Mouse (Mus musculus) MEL (cell line): Measurements from ENCODE around the gene Hdac11. TPM values are rescaled to one million over a fixed set of nuclear protein-coding genes. Genes with fewer than 3 reads are reported as not detected.

Source experiments
- DNase-seq: peaks from one replicate; pipeline ENCODE4 v3.0.0; 2011; ENCODE audit warnings: low read depth, low spot score
- H3K27ac ChIP-seq: 2 replicates; pipeline ENCODE4 v1.5.1; 2012; ENCODE audit warnings: low read depth, mild to moderate bottlenecking, control low read depth, low read length, moderate library complexity; ENCODE audit not compliant: control insufficient read depth
- H3K27me3 ChIP-seq, 2 experiments: fragments of 150-350 bp in 1 of 2; sonication (generic) in 1 of 2; 2 replicates each; pipeline ENCODE4 v1.6.1; 2012; ENCODE audit warnings: low read length in 2 of 2, mild to moderate bottlenecking in 2 of 2, improper control_type of control experiment in 1 of 2, moderate library complexity in 1 of 2; ENCODE audit not compliant: insufficient read depth in 2 of 2, control insufficient read depth in 1 of 2
- H3K36me3 ChIP-seq, 2 experiments: 2 replicates each; pipeline ENCODE4 v1.6.1; 2012 to 2014; ENCODE audit warnings: low read length in 2 of 2, improper control_type of control experiment in 1 of 2, inconsistent platforms in 1 of 2, mild to moderate bottlenecking in 1 of 2; ENCODE audit not compliant: insufficient read depth in 2 of 2, control insufficient read depth in 1 of 2
- H3K4me1 ChIP-seq, 2 experiments: fragments of 150-350 bp in 1 of 2; sonication (generic) in 1 of 2; 2 replicates each; pipeline ENCODE4 v1.6.1; 2012; ENCODE audit warnings: low read length in 2 of 2, improper control_type of control experiment in 1 of 2, mild to moderate bottlenecking in 1 of 2; ENCODE audit not compliant: insufficient read depth in 2 of 2, control insufficient read depth in 1 of 2
- H3K4me3 ChIP-seq, 2 experiments: fragments of 150-350 bp in 1 of 2; sonication (generic) in 1 of 2; 2 replicates each; pipeline ENCODE4 v1.5.1; 2012; ENCODE audit warnings: low read depth in 2 of 2, low read length in 2 of 2, mild to moderate bottlenecking in 2 of 2, moderate library complexity in 2 of 2, control low read depth in 1 of 2, improper control_type of control experiment in 1 of 2; ENCODE audit not compliant: control insufficient read depth in 1 of 2, insufficient read depth in 1 of 2
- H3K79me2 ChIP-seq: 2 replicates; pipeline ENCODE4 v1.6.1; 2012; ENCODE audit warnings: mild to moderate bottlenecking, low read length, moderate library complexity; ENCODE audit not compliant: control insufficient read depth, poor library complexity, insufficient read depth
- H3K9ac ChIP-seq: 2 replicates; pipeline ENCODE4 v1.6.1; 2012; ENCODE audit warnings: low read depth, mild to moderate bottlenecking, control low read depth, low read length, moderate library complexity; ENCODE audit not compliant: control insufficient read depth, poor library complexity, severe bottlenecking
- H3K9me3 ChIP-seq: fragments of 150-350 bp; sonication (generic); replicated peaks from 2 replicates; pipeline ENCODE4 v1.6.1; 2012; ENCODE audit warnings: mild to moderate bottlenecking, low read length, improper control_type of control experiment, moderate library complexity; ENCODE audit not compliant: insufficient read depth
- CHD1 ChIP-seq: IDR thresholded peaks from 2 replicates; pipeline ENCODE4 v1.6.1; 2012; ENCODE audit warnings: low read depth, mild to moderate bottlenecking, inconsistent platforms, low read length, improper control_type of control experiment
- CHD2 ChIP-seq: IDR thresholded peaks from 2 replicates; pipeline ENCODE4 v1.6.1; 2011; ENCODE audit warnings: low read length, improper control_type of control experiment
- E2F4 ChIP-seq: IDR thresholded peaks from 2 replicates; pipeline ENCODE4 v1.6.1; 2011; ENCODE audit warnings: low read depth, low read length, improper control_type of control experiment, borderline replicate concordance
- EP300 ChIP-seq, 2 experiments: IDR thresholded peaks; 2 replicates each; pipeline ENCODE4 v1.6.1; 2011; ENCODE audit warnings: improper control_type of control experiment in 2 of 2, low read length in 2 of 2, low read depth in 1 of 2, mild to moderate bottlenecking in 1 of 2
- ETS1 ChIP-seq: IDR thresholded peaks from 2 replicates; pipeline ENCODE4 v1.6.1; 2012; ENCODE audit warnings: low read depth, mild to moderate bottlenecking, inconsistent platforms, low read length, improper control_type of control experiment, moderate library complexity
- GABPA ChIP-seq: IDR thresholded peaks from 2 replicates; pipeline ENCODE4 v1.6.1; 2012; ENCODE audit warnings: low read depth, mild to moderate bottlenecking, inconsistent platforms, low read length, improper control_type of control experiment, moderate library complexity
- HCFC1 ChIP-seq: IDR thresholded peaks from 2 replicates; pipeline ENCODE4 v1.6.1; 2012; ENCODE audit warnings: low read depth, mild to moderate bottlenecking, inconsistent platforms, low read length, improper control_type of control experiment, moderate library complexity
- KAT2A ChIP-seq: conservative IDR thresholded peaks from 2 replicates; pipeline ENCODE4 v1.6.1; 2012; ENCODE audit warnings: low read depth, low read length, improper control_type of control experiment, inconsistent platforms
- MAX ChIP-seq: IDR thresholded peaks from 2 replicates; pipeline ENCODE4 v1.6.1; 2011; ENCODE audit warnings: low read length, improper control_type of control experiment
- MEF2A ChIP-seq: IDR thresholded peaks from 2 replicates; pipeline ENCODE4 v1.6.1; 2014; ENCODE audit warnings: low read depth, mild to moderate bottlenecking, inconsistent platforms, low read length, improper control_type of control experiment; ENCODE audit not compliant: poor library complexity, insufficient replicate concordance, severe bottlenecking; ENCODE audit errors: extremely low read depth
- MYB ChIP-seq: IDR thresholded peaks from 2 replicates; pipeline ENCODE4 v1.6.1; 2011; ENCODE audit warnings: mild to moderate bottlenecking, low read depth, low read length, improper control_type of control experiment
- MYC ChIP-seq: IDR thresholded peaks from 2 replicates; pipeline ENCODE4 v1.6.1; 2011; ENCODE audit warnings: low read depth, mild to moderate bottlenecking, low read length, improper control_type of control experiment, moderate library complexity
- NRF1 ChIP-seq: IDR thresholded peaks from 2 replicates; pipeline ENCODE4 v1.6.1; 2014; ENCODE audit warnings: low read depth, mild to moderate bottlenecking, inconsistent platforms, low read length, improper control_type of control experiment, moderate library complexity; ENCODE audit not compliant: poor library complexity, insufficient read depth, severe bottlenecking
- POLR2A ChIP-seq, 2 experiments: IDR thresholded peaks; 2 replicates each; pipeline ENCODE4 v1.6.1; 2011 to 2012; ENCODE audit warnings: low read length in 2 of 2, mild to moderate bottlenecking in 2 of 2, control low read depth in 1 of 2, improper control_type of control experiment in 1 of 2, low read depth in 1 of 2, moderate library complexity in 1 of 2; ENCODE audit not compliant: control insufficient read depth in 1 of 2, insufficient read depth in 1 of 2, poor library complexity in 1 of 2
- POLR2AphosphoS5 ChIP-seq: IDR thresholded peaks from 2 replicates; pipeline ENCODE4 v1.6.1; 2012; ENCODE audit warnings: low read depth, borderline replicate concordance, mild to moderate bottlenecking, inconsistent platforms, low read length, moderate library complexity, mixed read lengths
- RAD21 ChIP-seq: IDR thresholded peaks from 2 replicates; pipeline ENCODE4 v1.6.1; 2011; ENCODE audit warnings: mild to moderate bottlenecking, low read depth, low read length, improper control_type of control experiment
- RCOR1 ChIP-seq: IDR thresholded peaks from 2 replicates; pipeline ENCODE4 v1.6.1; 2012; ENCODE audit warnings: low read depth, mild to moderate bottlenecking, inconsistent platforms, low read length, improper control_type of control experiment
- SMC3 ChIP-seq: IDR thresholded peaks from 2 replicates; pipeline ENCODE4 v1.6.1; 2011; ENCODE audit warnings: low read depth, low read length, improper control_type of control experiment
- TBP ChIP-seq: IDR thresholded peaks from 2 replicates; pipeline ENCODE4 v1.8.0; 2011; ENCODE audit warnings: low read depth, low read length, improper control_type of control experiment
- USF1 ChIP-seq: IDR thresholded peaks from 2 replicates; pipeline ENCODE4 v1.6.1; 2014; ENCODE audit warnings: low read depth, mild to moderate bottlenecking, inconsistent platforms, low read length, improper control_type of control experiment, moderate library complexity
- USF2 ChIP-seq, 2 experiments: IDR thresholded peaks; 2 replicates each; pipeline ENCODE4 v1.6.1; 2011 to 2012; ENCODE audit warnings: improper control_type of control experiment in 2 of 2, low read length in 2 of 2, borderline replicate concordance in 1 of 2, inconsistent platforms in 1 of 2, low read depth in 1 of 2, mild to moderate bottlenecking in 1 of 2; ENCODE audit not compliant: insufficient read depth in 1 of 2
- ZKSCAN1 ChIP-seq: IDR thresholded peaks from 2 replicates; pipeline ENCODE4 v1.6.1; 2012; ENCODE audit warnings: low read depth, mild to moderate bottlenecking, inconsistent platforms, low read length, improper control_type of control experiment, moderate library complexity
- ZMIZ1 ChIP-seq: IDR thresholded peaks from 2 replicates; pipeline ENCODE4 v1.6.1; 2012; ENCODE audit warnings: low read depth, mild to moderate bottlenecking, inconsistent platforms, low read length, improper control_type of control experiment, moderate library complexity
- polyA plus RNA-seq, 2 experiments: library from polyadenylated mRNA; stranded (reverse) in 1 of 2; unstranded in 1 of 2; fragments of >175 nt in 1 of 2; fragments of >200 nt in 1 of 2; gene quantifications; 2 replicates each; pipeline versions ENCODE4 v1.2.1 to v1.2.4; 2012; ENCODE audit warnings: low replicate concordance in 2 of 2, low read depth in 1 of 2; ENCODE audit not compliant: insufficient read length in 2 of 2, insufficient read depth in 1 of 2, missing spikeins in 1 of 2
- total RNA-seq: library from RNA; depleted of rRNA; stranded (reverse); fragments of 300-350 nt; gene quantifications from 2 replicates; pipeline ENCODE4 v1.2.3, GENCODE M21; 2012

Hdac11 gene
- total and polyA plus RNA-seq, 3 experiments = 3.3 to 6.0 TPM; not detected in 1

DNA sequence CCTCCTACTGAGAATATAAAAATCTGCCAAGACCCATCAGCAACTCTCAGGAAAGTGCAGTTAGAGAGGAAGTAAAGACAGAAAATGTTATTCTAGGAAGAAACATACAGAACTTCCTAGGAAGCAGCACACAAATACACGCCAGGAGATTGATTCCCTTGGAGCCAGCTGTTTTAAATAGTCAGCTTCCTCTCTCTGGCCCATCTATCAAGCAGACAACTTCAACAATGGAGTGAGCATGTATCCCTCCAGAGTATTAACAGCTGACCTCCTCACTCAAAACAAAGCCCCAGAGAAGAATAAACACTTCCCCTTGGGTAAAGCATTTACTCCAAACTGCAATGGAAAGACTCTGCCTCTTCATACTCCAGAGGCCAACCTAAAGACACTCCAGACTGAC, 41.3 kb upstream of the Hdac11 start:
- Histone ChIP-seq H3K4me1 (peaks cover 32 to 44% of the 10 kb centered on the region in 2 experiments), H3K36me3 (peaks cover 0 to 52% of the 10 kb centered on the region in 2 experiments; a peak in 2 of 4 replicates), H3K9me3 (no peaks in the 10 kb centered on the region), H3K9ac (peak overlapping the region; percentile 98), H3K4me3 (peak overlapping the region; percentile 31 to 76), H3K79me2 (peaks cover 50% of the 10 kb centered on the region), H3K27me3 (no peaks in the 10 kb centered on the region), H3K27ac (peak overlapping the region; percentile 48)
- peak; percentile 46 for DNase-seq
- TF ChIP-seq RAD21 (no peak), EP300 (IDR thresholded peaks at IDR 0.05; ENCODE audit: low read depth in 1 of 2, low read length in 2 of 2) (no peak), RCOR1 (no peak), HCFC1 (no peak)

- peak; percentile 67 for DNase-seq
- Histone ChIP-seq H3K4me3 (peak overlapping the region; percentile 73 to 76), H3K27ac (peak overlapping the region; percentile 77), H3K36me3 (peaks cover 0 to 47% of the 10 kb centered on the region in 2 experiments; a peak in 2 of 4 replicates), H3K79me2 (peaks cover 46% of the 10 kb centered on the region), H3K27me3 (no peaks in the 10 kb centered on the region), H3K9me3 (no peaks in the 10 kb centered on the region), H3K9ac (peak overlapping the region; percentile 98), H3K4me1 (peaks cover 30 to 41% of the 10 kb centered on the region in 2 experiments)
- TF ChIP-seq POLR2A (IDR thresholded peaks at IDR 0.05; ENCODE audit: control insufficient read depth in 1 of 2, insufficient read depth in 1 of 2, low read depth in 1 of 2, low read length in 2 of 2, poor library complexity in 1 of 2) (peak in 1 of 2 experiments; percentile 56; a peak in 2 of 4 replicates), SMC3 (no peak), TBP (peak; percentile 93), GABPA (no peak), MYC (0 out of 2 replicates have a peak, but pooled peaks have one; percentile 20)
Measured at GRCm38 (mm10) chr6:91115863-91116243, 40.6 kb upstream of the Hdac11 start.

- H3K36me3 ChIP-seq = peaks cover 0 to 41% of the 10 kb centered on the region in 2 experiments; a peak in 2 of 4 replicates
- peak within 1 kb of the TSS; percentile 77 for H3K27ac ChIP-seq
- H3K4me1 ChIP-seq = peaks cover 26 to 35% of the 10 kb centered on the region in 2 experiments
- peaks cover 40% of the 10 kb centered on the region for H3K79me2 ChIP-seq
- no peaks in the 10 kb centered on the region for H3K27me3 ChIP-seq
- peak within 1 kb of the TSS; percentile 73 to 76 for H3K4me3 ChIP-seq
- no peaks in the 10 kb centered on the region for H3K9me3 ChIP-seq
- peak; percentile 97 for DNase-seq
- peak within 1 kb of the TSS; percentile 98 for H3K9ac ChIP-seq
- TF ChIP-seq USF2 (IDR thresholded peaks at IDR 0.05; ENCODE audit: borderline replicate concordance in 1 of 2, insufficient read depth in 1 of 2, low read depth in 1 of 2, low read length in 2 of 2) (no peak), RAD21 (no peak; the same call in 1 of the 2 replicates), MEF2A (no peak), NRF1 (peak; percentile 58), MAX (peak; percentile 58), MYB (no peak), ZKSCAN1 (no peak), USF1 (peak; percentile 38; the same call in 1 of the 2 replicates), POLR2AphosphoS5 (no peak), CHD1 (no peak), CHD2 (no peak), ETS1 (peak; percentile 33; the same call in 1 of the 2 replicates), KAT2A (no peak; the same call in 1 of the 2 replicates), ZMIZ1 (peak; percentile 79; the same call in 1 of the 2 replicates), E2F4 (no peak)
Measured at GRCm38 (mm10) chr6:91116244-91117145, 40.0 kb upstream of the Hdac11 start, which contains the start of gene Nup210. Nup210 (minus strand) TSS chr6:91116829.
